Mouse (Mus musculus) mouse trophoblast stem cell (cell line): Measurements from ENCODE around the gene Pigyl.

Experiments
- in situ Hi-C, 2 experiments: fragments of 300-500 bp; cut with MseI, MboI; formaldehyde crosslinking; loops; 2 replicates in 1 of 2; 3 replicates in 1 of 2; pipeline ENCODE4 v1.15.1; 2025

The Pigyl gene

GRCm38 (mm10) chr9:22156497-22157245, at the start of gene Pigyl:
TSS of gene Pigyl (plus strand) at chr9:22156846.
- in situ Hi-C loops = no loop called here

GRCm38 (mm10) chr9:22108194-22108593, 48.5 kb upstream of the Pigyl start:
- in situ Hi-C loops = no loop called here

- in situ Hi-C loops = no loop called here
Observed at GRCm38 (mm10) chr9:22115635-22116034, 41.0 kb upstream of the Pigyl start.

GRCm38 (mm10) chr9:22116086-22116485, 40.6 kb upstream of the Pigyl start:
- in situ Hi-C loops = no loop called here

- in situ Hi-C loops = no loop called here
Observed at GRCm38 (mm10) chr9:22116740-22117426, 39.8 kb upstream of the Pigyl start, which contains the start of gene Elof1. TSS of gene Elof1 (minus strand) at chr9:22117172.

GRCm38 (mm10) chr9:22117754-22118456, 38.7 kb upstream of the Pigyl start:
- in situ Hi-C loops = no loop called here

- in situ Hi-C loops = no loop called here
Observed at GRCm38 (mm10) chr9:22119543-22119942, 37.1 kb upstream of the Pigyl start.

- in situ Hi-C loops = no loop called here
Observed at GRCm38 (mm10) chr9:22121545-22121944, 35.1 kb upstream of the Pigyl start.

GRCm38 (mm10) chr9:22122005-22122404, 34.6 kb upstream of the Pigyl start:
- in situ Hi-C loops = no loop called here

- in situ Hi-C loops = no loop called here
Observed at GRCm38 (mm10) chr9:22123069-22123609, 33.5 kb upstream of the Pigyl start.

GRCm38 (mm10) chr9:22124169-22124568, 32.5 kb upstream of the Pigyl start:
- in situ Hi-C loops = no loop called here

- in situ Hi-C loops = no loop called here
Observed at GRCm38 (mm10) chr9:22125246-22126027, 31.2 kb upstream of the Pigyl start.

- in situ Hi-C loops = no loop called here
Observed at GRCm38 (mm10) chr9:22131226-22131981, 25.2 kb upstream of the Pigyl start.

- in situ Hi-C loops = no loop called here
Observed at GRCm38 (mm10) chr9:22132220-22132619, 24.4 kb upstream of the Pigyl start.

- in situ Hi-C loops = no loop called here
Observed at GRCm38 (mm10) chr9:22134246-22134890, 22.3 kb upstream of the Pigyl start.

- in situ Hi-C loops = no loop called here
Observed at GRCm38 (mm10) chr9:22134988-22135643, 21.5 kb upstream of the Pigyl start.

GRCm38 (mm10) chr9:22135644-22136390, 20.8 kb upstream of the Pigyl start, which contains the start of gene Acp5:
TSS of gene Acp5 (minus strand) at chr9:22135711.
- in situ Hi-C loops = no loop called here

- in situ Hi-C loops = no loop called here
Observed at GRCm38 (mm10) chr9:22136765-22137547, 19.7 kb upstream of the Pigyl start.
